Mouse (Mus musculus) testis, adult 2 months (tissue): ENCODE data around the gene Pdzrn4.

ENCODE experiments used
- CTCF ChIP-seq: fragments of 200-500 bp; IDR thresholded peaks from 2 replicates; pipeline ENCODE4 v1.5.1; 2012; ENCODE audit warnings: low read depth, mild to moderate bottlenecking, inconsistent platforms, low read length, moderate library complexity; ENCODE audit not compliant: control insufficient read depth, insufficient read depth, insufficient replicate concordance
- POLR2A ChIP-seq: fragments of 200-500 bp; IDR thresholded peaks from 2 replicates; pipeline ENCODE4 v1.6.1; 2012; ENCODE audit warnings: low read depth, mild to moderate bottlenecking, inconsistent platforms, low read length, moderate library complexity; ENCODE audit not compliant: control insufficient read depth

DNA sequence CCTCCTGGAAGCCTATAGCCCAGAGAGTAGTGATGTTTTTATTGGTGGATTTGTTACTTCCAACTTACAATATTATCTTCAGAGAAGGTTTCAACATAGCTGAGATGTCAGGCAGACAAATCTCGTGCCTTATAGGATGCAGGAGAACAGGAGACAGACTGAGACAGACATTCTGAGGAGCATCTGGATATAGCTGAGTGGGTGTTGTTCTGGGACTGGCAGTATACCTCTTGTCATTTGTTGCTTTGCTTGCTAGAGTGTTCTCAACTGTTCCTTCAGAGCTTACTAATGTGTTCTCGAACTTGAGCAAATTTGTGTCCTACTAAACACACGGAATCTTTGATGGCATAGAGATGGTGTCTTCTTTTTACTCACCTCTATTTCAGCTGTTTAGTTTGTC lies 94.7 kb downstream of the Pdzrn4 start:
- no peak for TF ChIP-seq CTCF
- no peak for TF ChIP-seq POLR2A
